Mouse (Mus musculus): ENCODE measurements around the gene Rftn2.

Rftn2 gene

GRCm38 (mm10) chr1:55226011-55226857 is at the start of gene Rftn2:
Rftn2 (minus strand) TSS chr1:55226782.
- DNase-seq (ENCODE audit: low read depth) = peak; percentile 82

GRCm38 (mm10) chr1:55265447-55265846 is 38.9 kb upstream of the Rftn2 start:
- no peak for DNase-seq (ENCODE audit: low read depth)

- no peak for DNase-seq (ENCODE audit: low read depth)
Measured at GRCm38 (mm10) chr1:55264385-55264784, 37.8 kb upstream of the Rftn2 start.

GRCm38 (mm10) chr1:55246374-55246773 is 19.8 kb upstream of the Rftn2 start:
- DNase-seq (ENCODE audit: low read depth) = no peak

GRCm38 (mm10) chr1:55239237-55239636 is 12.7 kb upstream of the Rftn2 start:
- peak; percentile 88 for DNase-seq (ENCODE audit: low read depth)

GRCm38 (mm10) chr1:55238496-55238895 is 11.9 kb upstream of the Rftn2 start:
- DNase-seq (ENCODE audit: low read depth) = peak; percentile 20

GRCm38 (mm10) chr1:55237643-55238161 is 11.1 kb upstream of the Rftn2 start:
- DNase-seq (ENCODE audit: low read depth) = peak; percentile 46

GRCm38 (mm10) chr1:55236890-55237642 is 10.5 kb upstream of the Rftn2 start, which contains the start of gene Mars2:
Mars2 (plus strand) TSS chr1:55237177.
- peak; percentile 98 for DNase-seq (ENCODE audit: low read depth)

GRCm38 (mm10) chr1:55236487-55236886 is 9.9 kb upstream of the Rftn2 start:
- DNase-seq (ENCODE audit: low read depth) = no peak

- no peak for DNase-seq (ENCODE audit: low read depth)
Measured at GRCm38 (mm10) chr1:55234910-55235520, 8.4 kb upstream of the Rftn2 start.

GRCm38 (mm10) chr1:55228256-55228884 is 1.8 kb upstream of the Rftn2 start:
- DNase-seq (ENCODE audit: low read depth) = peak; percentile 64

GRCm38 (mm10) chr1:55227376-55227775 is 794 bp upstream of the Rftn2 start:
- DNase-seq (ENCODE audit: low read depth) = peak; percentile 44

GRCm38 (mm10) chr1:55225398-55225797 is 1.2 kb downstream of the Rftn2 start:
- peak; percentile 58 for DNase-seq (ENCODE audit: low read depth)

GRCm38 (mm10) chr1:55224111-55224510 is 2.5 kb downstream of the Rftn2 start:
- DNase-seq (ENCODE audit: low read depth) = no peak

- DNase-seq (ENCODE audit: low read depth) = no peak
Measured at GRCm38 (mm10) chr1:55223026-55223425, 3.6 kb downstream of the Rftn2 start.

- peak; percentile 31 for DNase-seq (ENCODE audit: low read depth)
Measured at GRCm38 (mm10) chr1:55221352-55221751, 5.2 kb downstream of the Rftn2 start.

- peak; percentile 24 for DNase-seq (ENCODE audit: low read depth)
Measured at GRCm38 (mm10) chr1:55217191-55217590, 9.4 kb downstream of the Rftn2 start.

GRCm38 (mm10) chr1:55215185-55215813 is 11.3 kb downstream of the Rftn2 start:
- DNase-seq (ENCODE audit: low read depth) = no peak

- DNase-seq (ENCODE audit: low read depth) = no peak
Measured at GRCm38 (mm10) chr1:55213936-55214335, 12.6 kb downstream of the Rftn2 start.

- no peak for DNase-seq (ENCODE audit: low read depth)
Measured at GRCm38 (mm10) chr1:55213475-55213874, 13.1 kb downstream of the Rftn2 start.

GRCm38 (mm10) chr1:55212771-55213170 is 13.8 kb downstream of the Rftn2 start:
- DNase-seq (ENCODE audit: low read depth) = no peak
